Mouse (Mus musculus) limb, embryonic 11.5 days (tissue): ENCODE data around the gene Zcchc24. TPM values are rescaled to one million over a fixed set of nuclear protein-coding genes. Genes with fewer than 3 reads are reported as not detected.

Experiments
- ATAC-seq: fragments of 200-750 bp; cut with Nextera tagmentation; 2 replicates; pipeline ENCODE4 v1.8.0; 2017; ENCODE audit warnings: low read depth; ENCODE audit not compliant: insufficient number of reproducible peaks, low FRiP score, low TSS enrichment
- DNase-seq: peaks from one replicate; pipeline ENCODE4 v3.0.0-alpha.2; 2015; ENCODE audit warnings: low spot score
- H3K27ac ChIP-seq: fragments of 300-500 bp; sonication (generic); replicated peaks from 2 replicates; pipeline ENCODE4 v1.5.1; 2014; ENCODE audit warnings: low read depth, mild to moderate bottlenecking, low read length
- H3K27me3 ChIP-seq: fragments of 300-500 bp; sonication (generic); 2 replicates; pipeline ENCODE4 v1.6.1; 2014; ENCODE audit warnings: mild to moderate bottlenecking, low read length, mixed read lengths; ENCODE audit not compliant: control insufficient read depth, insufficient read depth
- H3K36me3 ChIP-seq: fragments of 300-500 bp; sonication (generic); 2 replicates; pipeline ENCODE4 v1.6.1; 2014; ENCODE audit warnings: mild to moderate bottlenecking, low read length, moderate library complexity, mixed read lengths; ENCODE audit not compliant: control insufficient read depth, insufficient read depth
- H3K4me1 ChIP-seq: fragments of 300-500 bp; sonication (generic); 2 replicates; pipeline ENCODE4 v1.6.1; 2014; ENCODE audit warnings: low read length, mixed read lengths; ENCODE audit not compliant: control insufficient read depth, insufficient read depth
- H3K4me2 ChIP-seq: fragments of 300-500 bp; sonication (generic); 2 replicates; pipeline ENCODE4 v1.6.1; 2014; ENCODE audit warnings: low read depth, mild to moderate bottlenecking, moderate library complexity; ENCODE audit not compliant: severe bottlenecking
- H3K4me3 ChIP-seq: fragments of 300-500 bp; sonication (generic); 2 replicates; pipeline ENCODE4 v1.5.1; 2014; ENCODE audit warnings: low read depth, low read length
- H3K9ac ChIP-seq: fragments of 300-500 bp; sonication (generic); 2 replicates; pipeline ENCODE4 v1.6.1; 2014; ENCODE audit warnings: mild to moderate bottlenecking, low read length
- H3K9me3 ChIP-seq: fragments of 300-500 bp; sonication (generic); 2 replicates; pipeline ENCODE4 v1.6.1; 2016; ENCODE audit warnings: low read length; ENCODE audit not compliant: control insufficient read depth
- WGBS: fragments of 180-500 bp; shearing (Covaris S2); extraction: QIAGEN DNeasy Blood & Tissue Kit; methylation state at CpG from one replicate; pipeline ENCODE4 v1.1.7; 2014; 5-methylcytosine and 5-hydroxymethylcytosine counted together
- polyA plus RNA-seq: library from polyadenylated mRNA; unstranded; fragments of >200 nt; fragmentation: Nextera tagmentation; extraction: Ambion mirVana; gene quantifications from 2 replicates; pipeline ENCODE4 v1.2.1, GENCODE M21; 2014

The Zcchc24 gene
- polyA plus RNA-seq, 1 experiment from 2014 or later, result 19.5 TPM

DNA sequence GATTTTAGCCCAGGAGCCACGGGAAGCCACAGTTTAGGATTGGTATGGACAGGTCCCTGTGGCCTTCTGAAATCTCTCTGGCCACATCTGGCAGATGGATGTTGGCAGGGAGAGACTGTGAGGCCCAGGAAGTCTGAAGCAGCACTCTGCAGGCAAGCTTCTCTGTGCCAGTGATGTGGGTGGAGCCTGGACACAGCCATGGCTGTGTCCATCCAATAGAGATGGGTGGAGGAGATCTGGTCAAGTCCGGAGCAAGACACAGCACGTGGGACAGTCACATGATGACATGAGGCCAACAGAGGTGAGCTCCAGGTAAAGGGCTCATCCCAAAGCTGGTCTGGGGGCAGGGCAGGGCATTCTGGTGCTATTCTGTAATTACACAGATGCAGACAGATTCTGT lies 27.6 kb downstream of the Zcchc24 start:
- WGBS, result 73% methylated on average over 3 of the region's 3 CpGs

DNA sequence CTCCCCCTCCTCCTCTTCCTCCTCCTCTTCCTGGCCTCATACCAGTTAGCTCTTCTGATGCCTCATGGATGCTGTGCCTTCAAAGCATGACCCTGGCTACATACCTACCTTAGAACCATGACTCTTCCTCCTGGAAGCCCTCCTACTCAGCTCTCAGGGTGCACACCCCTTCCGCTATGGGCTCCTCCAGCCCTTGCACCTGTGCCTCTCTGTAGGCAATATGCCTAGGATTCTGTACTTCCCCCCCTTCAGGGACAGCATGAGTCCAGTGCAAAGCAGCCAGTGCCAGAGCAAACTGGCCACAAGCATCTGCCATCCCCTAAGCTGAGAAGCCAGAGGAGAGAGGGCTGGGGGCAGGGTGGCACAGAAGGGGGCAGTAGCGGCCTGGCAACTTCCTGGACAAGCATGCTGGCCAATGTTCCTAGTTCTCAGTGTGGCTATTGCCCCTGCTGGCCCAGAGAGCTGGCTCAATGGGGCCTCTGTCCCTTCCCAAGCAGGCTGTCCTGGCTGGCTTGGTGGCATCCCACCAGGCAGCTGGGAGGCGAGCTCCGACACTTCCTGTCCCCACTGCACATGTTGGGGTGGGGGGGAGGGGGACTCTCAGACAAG lies 28.8 kb downstream of the Zcchc24 start:
- ATAC-seq, result no peak
- Histone ChIP-seq H3K4me2 (no peak overlapping the region), H3K4me3 (no peak overlapping the region), H3K36me3 (peaks cover 4% of the 10 kb centered on the region; the same call in 1 of the 2 replicates), H3K27ac (0 out of 2 replicates have a peak overlapping the region, but pooled peaks have one; percentile 30), H3K27me3 (0 out of 2 replicates have a peak, but pooled peaks cover 2% of the 10 kb centered on the region), H3K9ac (no peak overlapping the region), H3K4me1 (peaks cover 44% of the 10 kb centered on the region), H3K9me3 (no peaks in the 10 kb centered on the region)
- WGBS, result 63% methylated on average over 4 of the region's 4 CpGs
- DNase-seq, result no peak

More for the DNA sequence above, 27.6 kb downstream of the Zcchc24 start:
- DNase-seq (no peak), ATAC-seq (no peak)
- Histone ChIP-seq H3K36me3 (peaks cover 4% of the 10 kb centered on the region; the same call in 1 of the 2 replicates), H3K4me1 (peaks cover 34% of the 10 kb centered on the region), H3K27me3 (0 out of 2 replicates have a peak, but pooled peaks cover 2% of the 10 kb centered on the region), H3K9me3 (no peaks in the 10 kb centered on the region), H3K27ac (no peak overlapping the region), H3K4me2 (no peak overlapping the region), H3K9ac (no peak overlapping the region), H3K4me3 (no peak overlapping the region)

DNA sequence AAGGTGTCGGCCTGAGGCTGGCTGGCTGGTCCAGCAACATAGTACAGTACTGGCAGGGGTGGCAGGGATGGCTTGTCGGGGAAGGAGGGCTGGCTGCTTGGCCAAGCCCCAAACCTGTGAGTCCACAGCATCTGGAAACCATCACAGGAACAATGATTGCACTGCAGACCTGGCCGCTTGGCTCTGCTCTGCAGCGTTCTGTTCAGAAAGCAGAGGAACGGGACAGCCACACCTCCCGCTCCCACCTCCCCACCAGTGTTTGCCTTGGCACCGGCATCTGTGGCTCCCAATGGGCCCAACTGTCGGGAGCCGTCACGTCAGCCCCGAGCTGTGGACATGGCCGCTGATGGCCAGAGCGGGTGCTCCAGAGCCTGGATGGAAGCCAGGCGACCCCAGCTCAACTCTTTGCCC lies 30.2 kb downstream of the Zcchc24 start:
- H3K4me3 ChIP-seq, result no peak overlapping the region
- DNase-seq (peak; percentile 78), ATAC-seq (peak; percentile 32; the same call in 1 of the 2 replicates)
- whole genome bisulfite sequencing, result 34% methylated on average over 14 of the region's 14 CpGs
- H3K4me2 ChIP-seq, result peak overlapping the region; percentile 25; the same call in 1 of the 2 replicates
- H3K36me3 ChIP-seq, result no peaks in the 10 kb centered on the region
- peaks cover 52% of the 10 kb centered on the region for H3K4me1 ChIP-seq
- H3K9ac ChIP-seq, result no peak overlapping the region
- H3K27ac ChIP-seq, result peak overlapping the region; percentile 80
- H3K27me3 ChIP-seq, result 0 out of 2 replicates have a peak, but pooled peaks cover 2% of the 10 kb centered on the region
- H3K9me3 ChIP-seq, result no peaks in the 10 kb centered on the region

DNA sequence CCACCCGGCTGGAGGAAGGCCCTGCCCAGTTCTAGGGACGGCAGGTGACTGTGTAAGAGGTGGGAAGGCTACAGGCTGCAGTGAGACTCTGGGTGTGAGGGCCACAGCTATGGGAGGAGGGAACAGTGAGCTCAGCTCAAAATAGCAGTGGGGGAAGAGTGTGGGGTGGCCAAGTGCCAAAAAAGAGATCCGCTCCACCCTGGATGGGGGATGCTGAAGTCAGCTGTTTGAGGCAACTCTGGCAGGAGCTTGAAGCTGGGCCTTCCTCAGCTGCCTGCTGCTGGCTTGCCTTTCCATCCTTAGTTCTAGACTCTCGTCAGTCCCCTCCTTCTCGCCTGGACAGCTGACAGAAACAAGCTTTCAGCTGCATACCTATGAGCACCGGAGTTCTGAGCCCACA lies 32.2 kb downstream of the Zcchc24 start:
- Histone ChIP-seq H3K9me3 (no peaks in the 10 kb centered on the region), H3K4me1 (peaks cover 52% of the 10 kb centered on the region), H3K9ac (no peak overlapping the region), H3K36me3 (no peaks in the 10 kb centered on the region), H3K27me3 (0 out of 2 replicates have a peak, but pooled peaks cover 2% of the 10 kb centered on the region), H3K4me3 (no peak overlapping the region), H3K27ac (0 out of 2 replicates have a peak overlapping the region, but pooled peaks have one; percentile 42), H3K4me2 (no peak overlapping the region)
- DNase-seq (no peak), ATAC-seq (0 out of 2 replicates have a peak, but pooled peaks have one; percentile 3)
- 77% methylated on average over 6 of the region's 6 CpGs for WGBS

DNA sequence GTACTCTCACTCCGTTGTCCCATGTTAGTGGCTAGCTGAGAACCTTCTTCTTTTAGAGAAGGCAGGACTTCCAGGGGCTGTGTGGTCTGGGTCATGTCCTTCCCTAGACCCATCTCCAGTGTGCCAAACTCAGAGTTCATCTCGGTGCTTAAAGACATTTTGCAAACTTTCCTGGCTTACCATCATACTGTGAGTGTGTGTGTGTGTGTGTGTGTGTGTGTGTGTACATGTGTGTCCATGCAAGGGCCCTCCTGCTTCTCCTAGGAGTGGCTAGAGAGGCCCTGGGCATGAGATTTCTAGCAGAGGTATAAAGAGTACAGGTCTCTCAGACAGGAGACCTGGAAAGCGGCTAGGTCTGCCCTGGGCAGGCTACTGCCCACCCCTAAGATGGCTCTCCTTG lies 32.7 kb downstream of the Zcchc24 start:
- Histone ChIP-seq H3K36me3 (no peaks in the 10 kb centered on the region), H3K4me3 (no peak overlapping the region), H3K9me3 (no peaks in the 10 kb centered on the region), H3K27me3 (0 out of 2 replicates have a peak, but pooled peaks cover 2% of the 10 kb centered on the region), H3K4me2 (no peak overlapping the region), H3K27ac (no peak overlapping the region), H3K9ac (no peak overlapping the region), H3K4me1 (peaks cover 52% of the 10 kb centered on the region)
- WGBS, result 89% methylated on average over 3 of the region's 3 CpGs
- no peak for ATAC-seq
- no peak for DNase-seq

DNA sequence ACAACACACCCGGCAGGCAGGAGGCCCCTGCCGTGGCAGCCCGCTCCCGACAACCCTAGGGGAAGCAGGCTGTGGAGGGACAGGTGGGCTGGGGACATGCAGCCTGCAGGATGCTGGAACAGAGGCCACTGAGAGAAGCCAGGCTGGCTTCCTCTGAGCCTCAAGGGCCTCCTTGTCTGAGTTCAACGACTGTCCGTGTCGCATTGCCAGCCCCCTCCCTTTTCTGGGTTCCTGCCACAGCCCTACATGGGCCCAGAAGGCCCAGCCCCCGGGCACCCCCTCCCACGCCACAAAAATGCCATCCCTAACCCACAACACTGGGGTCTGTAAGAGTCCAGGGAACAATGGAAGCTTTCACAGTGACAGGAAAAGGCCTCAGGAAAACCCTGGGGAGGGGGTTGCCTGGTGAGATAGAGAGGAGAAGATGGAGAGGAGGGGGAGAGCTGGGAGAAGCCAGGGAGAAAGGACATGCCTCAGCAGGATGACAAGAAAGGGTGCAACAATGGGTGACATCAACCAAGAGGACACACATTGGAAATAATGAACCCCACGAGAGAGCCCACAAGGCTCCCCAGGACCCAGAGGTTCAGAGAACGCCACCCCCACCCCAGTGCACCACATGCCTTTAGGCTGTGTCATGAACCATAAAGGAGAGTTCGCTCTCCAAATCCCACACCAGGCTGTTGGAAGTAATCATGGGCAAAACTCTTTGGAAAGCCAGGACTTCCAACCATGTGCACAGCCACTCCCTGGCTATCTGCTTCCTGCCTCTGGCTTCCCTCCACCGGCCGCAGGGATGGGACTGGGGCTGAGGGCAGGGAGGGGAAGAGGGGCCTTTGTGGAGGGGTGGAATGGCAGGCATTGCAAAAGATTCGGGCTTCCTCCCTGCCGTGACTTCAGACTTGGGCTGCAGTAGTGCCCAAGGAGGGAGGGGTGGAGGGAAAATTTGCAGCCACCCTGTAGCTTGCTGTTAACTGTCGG lies 33.8 kb downstream of the Zcchc24 start:
- peaks cover 45% of the 10 kb centered on the region for H3K4me1 ChIP-seq
- no peaks in the 10 kb centered on the region for H3K36me3 ChIP-seq
- no peak overlapping the region for H3K4me3 ChIP-seq
- no peak for DNase-seq
- H3K9ac ChIP-seq, result peak overlapping the region; percentile 44
- H3K27me3 ChIP-seq, result 0 out of 2 replicates have a peak, but pooled peaks cover 2% of the 10 kb centered on the region
- WGBS, result 39% methylated on average over 17 of the region's 17 CpGs
- H3K9me3 ChIP-seq, result no peaks in the 10 kb centered on the region
- peak overlapping the region; percentile 66 for H3K27ac ChIP-seq
- ATAC-seq, result 0 out of 2 replicates have a peak, but pooled peaks have one; percentile 36
- peak overlapping the region; percentile 21; the same call in 1 of the 2 replicates for H3K4me2 ChIP-seq

DNA sequence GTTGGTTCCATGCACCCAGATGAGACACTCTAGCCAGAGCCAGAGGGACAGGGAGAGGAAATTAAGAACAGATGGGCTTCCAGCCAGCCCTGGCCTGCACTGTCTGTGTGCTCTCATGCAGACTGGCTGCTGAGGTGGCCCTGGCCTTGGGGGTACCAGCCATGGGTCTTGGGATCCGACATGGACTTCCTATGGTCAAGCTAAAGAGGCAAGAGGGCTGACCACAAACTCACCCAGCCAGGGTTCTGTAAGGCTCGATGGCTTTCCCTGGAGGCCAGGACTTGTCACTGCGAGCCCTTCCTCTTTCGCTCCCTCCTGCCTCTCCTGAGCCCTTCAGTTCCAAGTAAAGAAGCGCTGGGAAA lies 41.7 kb downstream of the Zcchc24 start:
- peak overlapping the region; percentile 61; the same call in 1 of the 2 replicates for H3K27ac ChIP-seq
- no peak overlapping the region for H3K4me2 ChIP-seq
- H3K27me3 ChIP-seq, result no peaks in the 10 kb centered on the region
- 0 out of 2 replicates have a peak overlapping the region, but pooled peaks have one; percentile 35 for H3K9ac ChIP-seq
- peaks cover 36% of the 10 kb centered on the region for H3K4me1 ChIP-seq
- 45% methylated on average over 5 of the region's 5 CpGs for WGBS
- 0 out of 2 replicates have a peak, but pooled peaks have one; percentile 35 for ATAC-seq
- no peaks in the 10 kb centered on the region for H3K36me3 ChIP-seq
- H3K4me3 ChIP-seq, result no peak overlapping the region
- no peak for DNase-seq
- H3K9me3 ChIP-seq, result no peaks in the 10 kb centered on the region
